Mouse (Mus musculus) forebrain, embryonic 11.5 days (tissue): ENCODE data around the gene Pde1a. TPM values are rescaled to one million over a fixed set of nuclear protein-coding genes. Genes with fewer than 3 reads are reported as not detected.

Experiments
- ATAC-seq: fragments of 200-750 bp; cut with Nextera tagmentation; replicated peaks from 2 replicates; pipeline ENCODE4 v1.8.0; 2017; ENCODE audit warnings: moderate TSS enrichment; ENCODE audit not compliant: low FRiP score
- DNase-seq: peaks from one replicate; pipeline ENCODE4 v3.0.0-alpha.2; 2017; ENCODE audit warnings: low spot score
- H3K27ac ChIP-seq: fragments of 300-500 bp; sonication (generic); 2 replicates; pipeline ENCODE4 v1.5.1; 2014; ENCODE audit warnings: low read depth, low read length
- H3K27me3 ChIP-seq: fragments of 300-500 bp; sonication (generic); 2 replicates; pipeline ENCODE4 v1.6.1; 2014; ENCODE audit warnings: mild to moderate bottlenecking, low read length, mixed read lengths; ENCODE audit not compliant: control insufficient read depth, insufficient read depth
- H3K36me3 ChIP-seq: fragments of 300-500 bp; sonication (generic); 2 replicates; pipeline ENCODE4 v1.6.1; 2014; ENCODE audit warnings: mild to moderate bottlenecking, low read length, moderate library complexity, mixed read lengths; ENCODE audit not compliant: control insufficient read depth, insufficient read depth
- H3K4me1 ChIP-seq: fragments of 300-500 bp; sonication (generic); replicated peaks from 2 replicates; pipeline ENCODE4 v1.6.1; 2014; ENCODE audit warnings: low read length, mixed read lengths; ENCODE audit not compliant: control insufficient read depth, insufficient read depth
- H3K4me2 ChIP-seq: fragments of 300-500 bp; sonication (generic); 2 replicates; pipeline ENCODE4 v1.6.1; 2014; ENCODE audit warnings: low read depth, mild to moderate bottlenecking, low read length, moderate library complexity, mixed read lengths; ENCODE audit not compliant: severe bottlenecking
- H3K4me3 ChIP-seq: fragments of 300-500 bp; sonication (generic); 2 replicates; pipeline ENCODE4 v1.5.1; 2014; ENCODE audit warnings: low read depth, low read length
- H3K9ac ChIP-seq: fragments of 300-500 bp; sonication (generic); 2 replicates; pipeline ENCODE4 v1.6.1; 2014; ENCODE audit warnings: low read length
- H3K9me3 ChIP-seq: fragments of 300-500 bp; sonication (generic); 2 replicates; pipeline ENCODE4 v1.6.1; 2016; ENCODE audit warnings: low read length, mixed read lengths; ENCODE audit not compliant: control insufficient read depth
- WGBS: fragments of 180-500 bp; shearing (Covaris S2); extraction: QIAGEN DNeasy Blood & Tissue Kit; methylation state at CpG from one replicate; pipeline ENCODE4 v1.1.7; 2014; 5-methylcytosine and 5-hydroxymethylcytosine counted together
- polyA plus RNA-seq: library from polyadenylated mRNA; unstranded; fragments of >200 nt; fragmentation: Nextera tagmentation; extraction: Ambion mirVana; gene quantifications from 2 replicates; pipeline ENCODE4 v1.2.1, GENCODE M21; 2014

Gene Pde1a
- polyA plus RNA-seq, 1 experiment from 2014 or later, result 1.9 TPM

- Histone ChIP-seq H3K9me3 (no peaks in the 10 kb centered on the region), H3K4me1 (no peaks in the 10 kb centered on the region), H3K36me3 (no peaks in the 10 kb centered on the region), H3K27me3 (no peaks in the 10 kb centered on the region), H3K27ac (no peak overlapping the region), H3K4me3 (no peak overlapping the region), H3K4me2 (no peak overlapping the region), H3K9ac (no peak overlapping the region)
- 79% methylated on average over 2 of the region's 2 CpGs for WGBS
- ATAC-seq, result no peak
- no peak for DNase-seq
Observed at GRCm38 (mm10) chr2:80073426-80073825, 55.8 kb downstream of the Pde1a start.

- Histone ChIP-seq H3K36me3 (no peaks in the 10 kb centered on the region), H3K27me3 (no peaks in the 10 kb centered on the region), H3K9ac (no peak overlapping the region), H3K4me2 (no peak overlapping the region), H3K27ac (no peak overlapping the region), H3K4me1 (no peaks in the 10 kb centered on the region), H3K9me3 (no peaks in the 10 kb centered on the region), H3K4me3 (no peak overlapping the region)
- DNase-seq (no peak), ATAC-seq (no peak)
- 87% methylated on average over 3 of the region's 3 CpGs for WGBS
Observed at GRCm38 (mm10) chr2:80069745-80070144, 59.5 kb downstream of the Pde1a start.

DNA sequence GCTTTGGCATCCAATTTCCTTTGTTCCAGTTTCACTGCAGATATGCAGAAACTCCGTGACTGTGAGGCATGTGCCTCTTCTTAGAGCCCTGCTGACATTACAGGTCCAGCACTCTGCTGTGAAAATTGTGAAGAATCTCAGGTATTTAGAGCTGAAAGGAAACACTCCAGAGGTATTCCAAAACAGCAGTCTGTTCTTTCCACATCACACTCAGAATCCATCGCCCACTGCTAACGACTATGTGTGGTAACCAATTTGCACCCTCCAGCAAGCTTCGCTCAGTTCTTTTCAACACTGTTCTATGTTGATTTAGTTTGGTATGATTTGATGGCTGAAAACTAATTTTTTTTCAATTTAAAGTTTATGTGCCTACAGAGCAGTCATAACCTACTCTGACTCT lies 62.8 kb downstream of the Pde1a start:
- H3K27ac ChIP-seq, result no peak overlapping the region
- H3K9me3 ChIP-seq, result no peaks in the 10 kb centered on the region
- H3K36me3 ChIP-seq, result no peaks in the 10 kb centered on the region
- no peaks in the 10 kb centered on the region for H3K4me1 ChIP-seq
- H3K4me3 ChIP-seq, result no peak overlapping the region
- H3K9ac ChIP-seq, result no peak overlapping the region
- H3K27me3 ChIP-seq, result no peaks in the 10 kb centered on the region
- WGBS, result 80% methylated on average over 4 of the region's 4 CpGs
- no peak for ATAC-seq
- no peak for DNase-seq
- H3K4me2 ChIP-seq, result no peak overlapping the region

DNA sequence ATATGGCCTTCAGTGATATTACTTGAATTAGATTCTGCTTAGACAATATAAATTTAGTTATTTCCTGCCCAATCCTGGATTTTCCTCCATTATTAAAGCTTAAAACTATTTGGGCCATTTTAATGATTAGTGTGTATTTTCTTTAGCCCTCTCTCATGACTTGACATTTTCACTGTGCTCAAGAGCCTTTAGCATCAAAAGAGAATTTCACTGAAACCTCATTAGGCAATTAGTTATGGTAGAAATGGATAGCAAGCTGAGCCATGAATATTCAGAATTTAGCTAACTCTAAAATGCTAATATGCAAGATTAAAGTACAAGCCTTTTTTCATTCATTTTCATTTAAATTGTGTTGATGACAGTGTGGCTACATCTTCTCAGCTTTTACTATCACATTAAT lies 73.2 kb downstream of the Pde1a start:
- Histone ChIP-seq H3K4me1 (no peaks in the 10 kb centered on the region), H3K4me2 (no peak overlapping the region), H3K9me3 (no peaks in the 10 kb centered on the region), H3K27ac (no peak overlapping the region), H3K9ac (no peak overlapping the region), H3K4me3 (no peak overlapping the region), H3K27me3 (no peaks in the 10 kb centered on the region), H3K36me3 (no peaks in the 10 kb centered on the region)
- no peak for DNase-seq
- no peak for ATAC-seq

- H3K27me3 ChIP-seq, result no peaks in the 10 kb centered on the region
- DNase-seq (no peak), ATAC-seq (no peak)
- H3K4me2 ChIP-seq, result no peak overlapping the region
- H3K9me3 ChIP-seq, result no peaks in the 10 kb centered on the region
- H3K4me3 ChIP-seq, result no peak overlapping the region
- no peaks in the 10 kb centered on the region for H3K36me3 ChIP-seq
- WGBS, result 88% methylated on average over 3 of the region's 3 CpGs
- H3K27ac ChIP-seq, result no peak overlapping the region
- no peaks in the 10 kb centered on the region for H3K4me1 ChIP-seq
- no peak overlapping the region for H3K9ac ChIP-seq
Observed at GRCm38 (mm10) chr2:80054042-80054441, 75.2 kb downstream of the Pde1a start.

GRCm38 (mm10) chr2:80046751-80047513 lies 82.3 kb downstream of the Pde1a start:
- H3K4me1 ChIP-seq, result no peaks in the 10 kb centered on the region
- ATAC-seq (no peak), DNase-seq (no peak)
- WGBS, result 86% methylated on average over 4 of the region's 4 CpGs
- no peaks in the 10 kb centered on the region for H3K9me3 ChIP-seq
- no peaks in the 10 kb centered on the region for H3K27me3 ChIP-seq
- no peak overlapping the region for H3K4me2 ChIP-seq
- H3K36me3 ChIP-seq, result no peaks in the 10 kb centered on the region
- no peak overlapping the region for H3K9ac ChIP-seq
- H3K27ac ChIP-seq, result no peak overlapping the region
- H3K4me3 ChIP-seq, result no peak overlapping the region

- Histone ChIP-seq H3K4me2 (no peak overlapping the region), H3K9ac (no peak overlapping the region), H3K36me3 (no peaks in the 10 kb centered on the region), H3K4me1 (no peaks in the 10 kb centered on the region), H3K27me3 (no peaks in the 10 kb centered on the region), H3K27ac (no peak overlapping the region), H3K9me3 (no peaks in the 10 kb centered on the region), H3K4me3 (no peak overlapping the region)
- 74% methylated on average over 10 of the region's 10 CpGs for WGBS
- ATAC-seq (no peak), DNase-seq (no peak)
Observed at GRCm38 (mm10) chr2:80038642-80039445, 90.4 kb downstream of the Pde1a start.

GRCm38 (mm10) chr2:80037971-80038370 lies 91.3 kb downstream of the Pde1a start:
- Histone ChIP-seq H3K36me3 (no peaks in the 10 kb centered on the region), H3K9ac (no peak overlapping the region), H3K4me2 (no peak overlapping the region), H3K9me3 (no peaks in the 10 kb centered on the region), H3K4me3 (no peak overlapping the region), H3K4me1 (no peaks in the 10 kb centered on the region), H3K27ac (no peak overlapping the region), H3K27me3 (no peaks in the 10 kb centered on the region)
- WGBS, result 84% methylated on average over 5 of the region's 5 CpGs
- DNase-seq (no peak), ATAC-seq (no peak)
